8 mouse cellular contexts compared by ENCODE assay signal in the genomic region with DNA sequence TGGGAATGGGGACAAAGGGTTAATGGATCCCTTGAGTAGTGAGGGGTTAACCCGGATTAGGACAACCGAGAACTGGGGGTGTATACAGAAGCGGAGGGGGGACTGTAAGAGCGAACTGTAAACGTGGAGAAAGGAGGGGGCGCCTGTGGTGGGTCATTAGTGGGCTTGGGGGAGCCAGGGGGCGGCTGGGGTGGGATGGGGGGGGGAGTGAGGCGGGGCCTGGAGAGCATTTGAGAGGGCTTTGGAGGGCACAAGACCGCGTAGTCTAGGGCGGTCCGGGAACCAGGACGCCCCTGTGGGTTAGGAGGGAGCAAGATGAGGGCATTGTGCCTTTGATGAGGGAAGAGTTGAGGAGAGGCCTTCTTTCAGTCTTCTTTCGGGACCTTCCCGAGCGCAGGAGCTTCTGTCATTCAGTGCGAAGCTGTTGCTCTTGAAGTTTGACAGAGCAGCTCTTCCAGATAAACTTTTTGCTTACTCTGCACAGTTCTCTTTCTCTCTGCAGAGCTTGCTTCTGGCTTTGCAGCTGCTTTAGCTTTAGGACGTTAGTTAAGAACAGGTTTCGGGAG. TPM values are rescaled to one million over a fixed set of nuclear protein-coding genes. Genes with fewer than 3 reads are reported as not detected.
A peak's percentile ranks its signal among the peaks of the same experiment; 100 is the strongest.
DNase-seq lines count a peak whose midpoint lies in the region; ATAC-seq and TF ChIP-seq lines count a peak whose summit lies in the region.

No protein-coding gene starts in this region.

- H3K9me3 ChIP-seq in erythroblast, embryonic 14.5 days (ENCODE audit: control insufficient read depth, low read length): no peaks in the 10 kb centered on the region
- H3K9me3 ChIP-seq in CH12.LX (replicated peaks; ENCODE audit: low read length): no peaks in the 10 kb centered on the region
- H3K9me3 ChIP-seq in forebrain, embryonic 10.5 days: no peaks in the 10 kb centered on the region
- H3K9me3 ChIP-seq in limb, embryonic 11.5 days (ENCODE audit: control insufficient read depth, low read length): no peaks in the 10 kb centered on the region

- TF ChIP-seq RAD21 in CH12.LX (IDR thresholded peaks at IDR 0.05; ENCODE audit: low read depth, low read length): no peak

- peak overlapping the region; percentile 87 for H3K9ac ChIP-seq in CH12.LX (ENCODE audit: insufficient read depth, low read depth)
- peak overlapping the region; percentile 83 for H3K9ac ChIP-seq in limb, embryonic 11.5 days (ENCODE audit: low read length)

- H3K27ac ChIP-seq in CH12.LX (ENCODE audit: insufficient read depth, low read depth): no peak overlapping the region
- peak overlapping the region; percentile 93 for H3K27ac ChIP-seq in forebrain, embryonic 10.5 days
- peak overlapping the region; percentile 81 for H3K27ac ChIP-seq in limb, embryonic 11.5 days (replicated peaks; ENCODE audit: low read depth, low read length)
- H3K27ac ChIP-seq in olfactory bulb, adult 2 months (ENCODE audit: insufficient read depth, low read depth, low read length): no peak overlapping the region

- TF ChIP-seq EP300 in CH12.LX (IDR thresholded peaks at IDR 0.05; ENCODE audit: low read length): no peak

- H3K36me3 ChIP-seq in erythroblast, embryonic 14.5 days (ENCODE audit: control insufficient read depth): peaks cover 15% of the 10 kb centered on the region
- peaks cover 7 to 22% of the 10 kb centered on the region in 2 experiments for H3K36me3 ChIP-seq in CH12.LX (replicated peaks in 1 of 2; ENCODE audit: control insufficient read depth in 1 of 2, insufficient read depth in 1 of 2, low read length in 1 of 2)
- peaks cover 22% of the 10 kb centered on the region for H3K36me3 ChIP-seq in forebrain, embryonic 10.5 days (replicated peaks)
- peaks cover 2% of the 10 kb centered on the region; the same call in 1 of the 2 replicates for H3K36me3 ChIP-seq in limb, embryonic 11.5 days (ENCODE audit: control insufficient read depth, insufficient read depth, low read length)

- DNase-seq in CH12.LX (ENCODE audit: extremely low read depth): no peak
- DNase-seq in forebrain, embryonic 10.5 days (ENCODE audit: extremely low spot score, low spot score): peak; percentile 46
- peak; percentile 48 for DNase-seq in limb, embryonic 11.5 days (ENCODE audit: low spot score)
- no peak for DNase-seq in cerebellum, adult 11-12 months
- no peak for DNase-seq in left cerebral cortex, adult 18-20 months (ENCODE audit: low spot score in 2 of 2)

- TF ChIP-seq POLR2A in CH12.LX (IDR thresholded peaks at IDR 0.05; ENCODE audit: low read depth, low read length): no peak
- no peak for TF ChIP-seq POLR2A in olfactory bulb, adult 2 months (IDR thresholded peaks at IDR 0.05; ENCODE audit: insufficient read depth, low read depth, low read length)

- TF ChIP-seq CTCF in CH12.LX (conservative IDR thresholded peaks at IDR 0.05 in 1 of 2, IDR thresholded peaks at IDR 0.05 in 1 of 2; ENCODE audit: low read depth in 2 of 2, low read length in 2 of 2): no peak
- no peak for TF ChIP-seq CTCF in olfactory bulb, adult 2 months (IDR thresholded peaks at IDR 0.05; ENCODE audit: insufficient read depth, low read depth, low read length)

- peaks cover 48% of the 10 kb centered on the region for H3K4me1 ChIP-seq in erythroblast, embryonic 14.5 days (ENCODE audit: control insufficient read depth)
- peaks cover 8 to 33% of the 10 kb centered on the region in 2 experiments for H3K4me1 ChIP-seq in CH12.LX (ENCODE audit: control insufficient read depth in 1 of 2, insufficient read depth in 2 of 2)
- peaks cover 48% of the 10 kb centered on the region for H3K4me1 ChIP-seq in forebrain, embryonic 10.5 days
- peaks cover 21% of the 10 kb centered on the region for H3K4me1 ChIP-seq in limb, embryonic 11.5 days (ENCODE audit: control insufficient read depth, insufficient read depth, low read length)
- H3K4me1 ChIP-seq in olfactory bulb, adult 2 months (ENCODE audit: control insufficient read depth, insufficient read depth, low read length): peaks cover 14% of the 10 kb centered on the region

- dilution Hi-C loops in CH12.LX (cut with MboI; ENCODE audit: extremely low pct_ligation_motif_present, extremely low pct_unique_long_range_greater_than_20kb, low sequenced_read_pairs): no loop called here

- in situ Hi-C loops in CH12.LX (cut with MboI; ENCODE audit: low pct_ligation_motif_present, low pct_unique_long_range_greater_than_20kb, low sequenced_read_pairs): loop anchor here (5.0 to 10.0 kb wide), 2 partner anchors 40 to 187 kb away; no protein-coding TSS in a partner anchor

- no peak for ATAC-seq in erythroblast, adult 5-6 weeks (replicated peaks; ENCODE audit: low FRiP score, poor library complexity, severe bottlenecking)
- no peak for ATAC-seq in limb, embryonic 11.5 days (ENCODE audit: insufficient number of reproducible peaks, low FRiP score, low TSS enrichment, low read depth)

- H3K79me2 ChIP-seq in CH12.LX (replicated peaks; ENCODE audit: control insufficient read depth, extremely low read depth, insufficient read depth, poor library complexity, severe bottlenecking): peaks cover 28% of the 10 kb centered on the region

- H3K4me3 ChIP-seq in erythroblast, embryonic 14.5 days (replicated peaks): peak overlapping the region; percentile 89
- peak overlapping the region; percentile 83 to 93 (median 86) for H3K4me3 ChIP-seq in CH12.LX (replicated peaks in 1 of 3; ENCODE audit: low read depth in 2 of 3, low read length in 2 of 3, poor library complexity in 1 of 3)
- peak overlapping the region; percentile 89 for H3K4me3 ChIP-seq in forebrain, embryonic 10.5 days
- H3K4me3 ChIP-seq in limb, embryonic 11.5 days (ENCODE audit: low read depth, low read length): peak overlapping the region; percentile 84
- peak overlapping the region; percentile 67 for H3K4me3 ChIP-seq in olfactory bulb, adult 2 months (ENCODE audit: insufficient read depth, low read depth, low read length)

- H3K27me3 ChIP-seq in erythroblast, embryonic 14.5 days (ENCODE audit: control insufficient read depth): no peaks in the 10 kb centered on the region; the same call in 1 of the 2 replicates
- H3K27me3 ChIP-seq in CH12.LX (replicated peaks): no peaks in the 10 kb centered on the region
- H3K27me3 ChIP-seq in forebrain, embryonic 10.5 days (ENCODE audit: poor library complexity, severe bottlenecking): no peaks in the 10 kb centered on the region
- no peaks in the 10 kb centered on the region for H3K27me3 ChIP-seq in limb, embryonic 11.5 days (ENCODE audit: control insufficient read depth, insufficient read depth, low read length)

- whole genome bisulfite sequencing in forebrain, embryonic 10.5 days: 1% methylated on average over 19 of the region's 19 CpGs
- WGBS in limb, embryonic 11.5 days: under 1% methylated on average over 18 of the region's 19 CpGs
- 3% methylated on average over 19 of the region's 19 CpGs for WGBS in olfactory bulb, adult 2 months

- peak overlapping the region; percentile 85 for H3K4me2 ChIP-seq in CH12.LX (ENCODE audit: insufficient read depth, low read depth, poor library complexity, severe bottlenecking)
- peak overlapping the region; percentile 71 for H3K4me2 ChIP-seq in limb, embryonic 11.5 days (ENCODE audit: low read depth, severe bottlenecking)

RNA-seq across cellular contexts. Expression of a gene that starts 0.8 kb away (rescaled TPM):
- 0.70 and 0.73 TPM in 2 replicates for polyA plus RNA-seq in erythroblast, embryonic 14.5 days (2012)
- 3.8 and 10.8 TPM in 2 replicates for total RNA-seq in erythroblast, adult 5-6 weeks (2015; ENCODE audit: low replicate concordance)
- total RNA-seq in erythroblast, adult 5-6 weeks (2017; ENCODE audit: low replicate concordance): 1.1 and 1.2 TPM in 2 replicates
- total RNA-seq in CH12.LX (2012; rRNA removed) (8.7 and 9.8 TPM in 2 replicates), CH12.LX (2014; rRNA removed) (3.0 and 3.6 TPM in 2 replicates)
- 18.1 and 22.6 TPM in 2 replicates for polyA plus RNA-seq in CH12.LX (2012; ENCODE audit: insufficient read length, low read depth)
- polyA plus RNA-seq in forebrain, embryonic 10.5 days (2016; fragmentation: Nextera tagmentation; extraction: Ambion mirVana): 47.5 and 50.8 TPM in 2 replicates
- polyA plus RNA-seq in limb, embryonic 11.5 days (2014; fragmentation: Nextera tagmentation; extraction: Ambion mirVana): 45.3 and 46.8 TPM in 2 replicates
- not detected in 2 replicates for polyA plus RNA-seq in olfactory bulb, adult 2 months (2012; ENCODE audit: insufficient read depth, insufficient read length, low replicate concordance, missing spikeins)
- 10 to 100 TPM; 18.4 to 18.6 TPM for total RNA-seq in left cerebral cortex, adult 18-20 months (2021)

RNA-seq across cellular contexts. Expression of a gene that starts 2.0 kb away (rescaled TPM):
- 4.0 and 5.4 TPM in 2 replicates for polyA plus RNA-seq in erythroblast, embryonic 14.5 days (2012)
- 16.5 and 21.5 TPM in 2 replicates for total RNA-seq in erythroblast, adult 5-6 weeks (2015; ENCODE audit: low replicate concordance)
- 38.2 and 39.2 TPM in 2 replicates for total RNA-seq in erythroblast, adult 5-6 weeks (2017; ENCODE audit: low replicate concordance)
- total RNA-seq in CH12.LX (2012; rRNA removed) (75.7 and 87.8 TPM in 2 replicates), CH12.LX (2014; rRNA removed) (69.4 and 70.7 TPM in 2 replicates)
- 84.2 and 88.4 TPM in 2 replicates for polyA plus RNA-seq in CH12.LX (2012; ENCODE audit: insufficient read length, low read depth)
- 172 and 185 TPM in 2 replicates for polyA plus RNA-seq in forebrain, embryonic 10.5 days (2016; fragmentation: Nextera tagmentation; extraction: Ambion mirVana)
- 147 and 158 TPM in 2 replicates for polyA plus RNA-seq in limb, embryonic 11.5 days (2014; fragmentation: Nextera tagmentation; extraction: Ambion mirVana)
- 623 TPM in 1 of 2 replicates, not detected in the other for polyA plus RNA-seq in olfactory bulb, adult 2 months (2012; ENCODE audit: insufficient read depth, insufficient read length, low replicate concordance, missing spikeins)
- total RNA-seq in left cerebral cortex, adult 18-20 months (2021): 100 to 1,000 TPM; 196 to 198 TPM

RNA-seq across cellular contexts. Expression of a gene that starts 47.4 kb away (rescaled TPM):
- polyA plus RNA-seq in erythroblast, embryonic 14.5 days (2012): not detected in 2 replicates
- total RNA-seq in erythroblast, adult 5-6 weeks (2015; ENCODE audit: low replicate concordance): not detected in 2 replicates
- not detected in 2 replicates for total RNA-seq in erythroblast, adult 5-6 weeks (2017; ENCODE audit: low replicate concordance)
- total RNA-seq in CH12.LX (2012; rRNA removed): 1.3 and 1.4 TPM in 2 replicates
- 1.5 and 1.6 TPM in 2 replicates for total RNA-seq in CH12.LX (2014; rRNA removed)
- polyA plus RNA-seq in CH12.LX (2012; ENCODE audit: insufficient read length, low read depth): 1.1 and 1.4 TPM in 2 replicates
- 1.0 and 1.1 TPM in 2 replicates for polyA plus RNA-seq in forebrain, embryonic 10.5 days (2016; fragmentation: Nextera tagmentation; extraction: Ambion mirVana)
- polyA plus RNA-seq in limb, embryonic 11.5 days (2014; fragmentation: Nextera tagmentation; extraction: Ambion mirVana): 1.2 and 1.8 TPM in 2 replicates
- polyA plus RNA-seq in olfactory bulb, adult 2 months (2012; ENCODE audit: insufficient read depth, insufficient read length, low replicate concordance, missing spikeins): not detected in 2 replicates
- total RNA-seq in left cerebral cortex, adult 18-20 months (2021): under 1 TPM; 0.79 to 0.98 TPM

RNA-seq across cellular contexts. Expression of a gene that starts 56.6 kb away (rescaled TPM):
- 0.20 and 0.73 TPM in 2 replicates for polyA plus RNA-seq in erythroblast, embryonic 14.5 days (2012)
- total RNA-seq in erythroblast, adult 5-6 weeks (2015; ENCODE audit: low replicate concordance): 5.4 and 9.6 TPM in 2 replicates
- total RNA-seq in erythroblast, adult 5-6 weeks (2017; ENCODE audit: low replicate concordance): 1.4 and 1.8 TPM in 2 replicates
- total RNA-seq in CH12.LX (2012; rRNA removed) (4.9 and 7.6 TPM in 2 replicates), CH12.LX (2014; rRNA removed) (2.8 and 3.1 TPM in 2 replicates)
- polyA plus RNA-seq in CH12.LX (2012; ENCODE audit: insufficient read length, low read depth): 13.2 and 15.9 TPM in 2 replicates
- polyA plus RNA-seq in forebrain, embryonic 10.5 days (2016; fragmentation: Nextera tagmentation; extraction: Ambion mirVana): 12.5 and 13.3 TPM in 2 replicates
- 5.3 and 5.7 TPM in 2 replicates for polyA plus RNA-seq in limb, embryonic 11.5 days (2014; fragmentation: Nextera tagmentation; extraction: Ambion mirVana)
- not detected in 2 replicates for polyA plus RNA-seq in olfactory bulb, adult 2 months (2012; ENCODE audit: insufficient read depth, insufficient read length, low replicate concordance, missing spikeins)
- 10 to 100 TPM; 22.7 to 26.4 TPM for total RNA-seq in left cerebral cortex, adult 18-20 months (2021)

RNA-seq across cellular contexts. Expression of a gene that starts 59.0 kb away (rescaled TPM):
- 15.7 and 17.4 TPM in 2 replicates for polyA plus RNA-seq in erythroblast, embryonic 14.5 days (2012)
- total RNA-seq in erythroblast, adult 5-6 weeks (2015; ENCODE audit: low replicate concordance): 8.1 and 8.4 TPM in 2 replicates
- total RNA-seq in erythroblast, adult 5-6 weeks (2017; ENCODE audit: low replicate concordance): 23.6 and 39.4 TPM in 2 replicates
- total RNA-seq in CH12.LX (2012; rRNA removed): 95.1 and 102 TPM in 2 replicates
- 117 and 120 TPM in 2 replicates for total RNA-seq in CH12.LX (2014; rRNA removed)
- 94.4 and 123 TPM in 2 replicates for polyA plus RNA-seq in CH12.LX (2012; ENCODE audit: insufficient read length, low read depth)
- 206 and 224 TPM in 2 replicates for polyA plus RNA-seq in forebrain, embryonic 10.5 days (2016; fragmentation: Nextera tagmentation; extraction: Ambion mirVana)
- polyA plus RNA-seq in limb, embryonic 11.5 days (2014; fragmentation: Nextera tagmentation; extraction: Ambion mirVana): 163 and 179 TPM in 2 replicates
- polyA plus RNA-seq in olfactory bulb, adult 2 months (2012; ENCODE audit: insufficient read depth, insufficient read length, low replicate concordance, missing spikeins): not detected in 2 replicates
- total RNA-seq in left cerebral cortex, adult 18-20 months (2021): 100 to 1,000 TPM; 199 to 202 TPM

Comparison
In these comparisons a context has a peak if more than half of its experiments do, and no peak if none do; other contexts are left out.
1. DNase-seq: peak in forebrain, embryonic 10.5 days (single experiment) and limb, embryonic 11.5 days (single experiment); none in CH12.LX (single experiment), cerebellum, adult 11-12 months (single experiment) and left cerebral cortex, adult 18-20 months (0 of 2).
2. H3K27ac ChIP-seq: peak in forebrain, embryonic 10.5 days (single experiment) and limb, embryonic 11.5 days (single experiment); none in CH12.LX (single experiment) and olfactory bulb, adult 2 months (single experiment).
3. RNA of a gene that starts 0.8 kb away (polyA plus RNA-seq): 47.5 to 50.8 TPM in forebrain, embryonic 10.5 days, 45.3 to 46.8 TPM in limb, embryonic 11.5 days and 18.1 to 22.6 TPM in CH12.LX; 0.70 to 0.73 TPM in erythroblast, embryonic 14.5 days and not detected in olfactory bulb, adult 2 months; every median in the first group is over 10 times any median in the second.
4. Peak in every context shown above with its lines, with median percentiles within 50 percentile points of each other: H3K4me3 ChIP-seq.